Mouse (Mus musculus) stomach, embryonic 16.5 days (tissue): ENCODE measurements at regions not wholly inside any gene's neighbourhood (a gene's known extent, or its start where the extent isn't known, plus 50 kb on each side); places are given as distances from the start of the nearest gene placed in this dataset.

Source experiments
- ATAC-seq: fragments of 200-750 bp; cut with Nextera tagmentation; 2 replicates; pipeline ENCODE4 v1.8.0; 2017; ENCODE audit warnings: moderate number of reproducible peaks, moderate TSS enrichment; ENCODE audit not compliant: insufficient read depth, low FRiP score
- H3K27ac ChIP-seq: fragments of 300-500 bp; sonication (generic); 2 replicates; pipeline ENCODE4 v1.5.1; 2014; ENCODE audit warnings: low read length
- H3K27me3 ChIP-seq: fragments of 300-500 bp; sonication (generic); 2 replicates; pipeline ENCODE4 v1.6.1; 2014; ENCODE audit warnings: low read length, control low read depth, mixed read lengths; ENCODE audit not compliant: control insufficient read depth, insufficient read depth
- H3K36me3 ChIP-seq: fragments of 300-500 bp; sonication (generic); 2 replicates; pipeline ENCODE4 v1.6.1; 2014; ENCODE audit warnings: low read length; ENCODE audit not compliant: control insufficient read depth, insufficient read depth
- H3K4me1 ChIP-seq: fragments of 300-500 bp; sonication (generic); 2 replicates; pipeline ENCODE4 v1.6.1; 2014; ENCODE audit warnings: low read length, control low read depth, mixed read lengths; ENCODE audit not compliant: control insufficient read depth, insufficient read depth
- H3K4me2 ChIP-seq: fragments of 300-500 bp; sonication (generic); 2 replicates; pipeline ENCODE4 v1.6.1; 2014; ENCODE audit warnings: low read depth, low read length, mixed read lengths
- H3K4me3 ChIP-seq: fragments of 300-500 bp; sonication (generic); replicated peaks from 2 replicates; pipeline ENCODE4 v1.5.1; 2014; ENCODE audit warnings: mild to moderate bottlenecking, low read length
- H3K9ac ChIP-seq: fragments of 300-500 bp; sonication (generic); 2 replicates; pipeline ENCODE4 v1.6.1; 2014; ENCODE audit warnings: low read length
- H3K9me3 ChIP-seq: fragments of 300-500 bp; sonication (generic); replicated peaks from 2 replicates; pipeline ENCODE4 v1.6.1; 2016; ENCODE audit warnings: low read length, control low read depth; ENCODE audit not compliant: control insufficient read depth
- whole genome bisulfite sequencing: fragments of 180-500 bp; shearing (Covaris S2); extraction: QIAGEN DNeasy Blood & Tissue Kit; methylation state at CpG from one replicate; pipeline ENCODE4 v1.1.7; 2014; 5-methylcytosine and 5-hydroxymethylcytosine counted together

- no peak overlapping the region for H3K4me3 ChIP-seq
- WGBS: 35% methylated on average over 6 of the region's 6 CpGs
- H3K9ac ChIP-seq: no peak overlapping the region
- no peak overlapping the region for H3K4me2 ChIP-seq
- no peaks in the 10 kb centered on the region for H3K9me3 ChIP-seq
- peak; percentile 88 for ATAC-seq
- H3K27ac ChIP-seq: peak overlapping the region; percentile 58
- H3K4me1 ChIP-seq: peaks cover 11% of the 10 kb centered on the region; the same call in 1 of the 2 replicates
- no peaks in the 10 kb centered on the region for H3K36me3 ChIP-seq
- H3K27me3 ChIP-seq: no peaks in the 10 kb centered on the region
Measured at GRCm38 (mm10) chr16:26184647-26185262, 79.2 kb upstream of the P3h2 start.

GRCm38 (mm10) chr16:26183530-26183929, 77.9 kb upstream of the P3h2 start:
- Histone ChIP-seq H3K36me3 (no peaks in the 10 kb centered on the region), H3K9ac (no peak overlapping the region), H3K27ac (no peak overlapping the region), H3K4me1 (peaks cover 11% of the 10 kb centered on the region; the same call in 1 of the 2 replicates), H3K27me3 (no peaks in the 10 kb centered on the region), H3K4me2 (no peak overlapping the region), H3K9me3 (no peaks in the 10 kb centered on the region), H3K4me3 (no peak overlapping the region)
- no peak for ATAC-seq

- H3K9me3 ChIP-seq: no peaks in the 10 kb centered on the region
- WGBS: 82% methylated on average over 3 of the region's 3 CpGs
- ATAC-seq: no peak
Measured at GRCm38 (mm10) chr16:26181716-26182115, 76.1 kb upstream of the P3h2 start.

GRCm38 (mm10) chr16:26171441-26171840, 65.9 kb upstream of the P3h2 start:
- no peak for ATAC-seq

More at GRCm38 (mm10) chr16:26181716-26182115, 76.1 kb upstream of the P3h2 start:
- no peaks in the 10 kb centered on the region for H3K36me3 ChIP-seq
- H3K4me1 ChIP-seq: peaks cover 11% of the 10 kb centered on the region; the same call in 1 of the 2 replicates
- no peaks in the 10 kb centered on the region for H3K27me3 ChIP-seq
- no peak overlapping the region for H3K9ac ChIP-seq
- no peak overlapping the region for H3K4me2 ChIP-seq
- H3K27ac ChIP-seq: no peak overlapping the region
- H3K4me3 ChIP-seq: no peak overlapping the region

GRCm38 (mm10) chr16:26169382-26169781, 63.8 kb upstream of the P3h2 start:
- ATAC-seq: no peak

More at GRCm38 (mm10) chr16:26171441-26171840, 65.9 kb upstream of the P3h2 start:
- Histone ChIP-seq H3K4me3 (no peak overlapping the region), H3K9me3 (no peaks in the 10 kb centered on the region), H3K36me3 (no peaks in the 10 kb centered on the region), H3K4me1 (no peaks in the 10 kb centered on the region), H3K4me2 (no peak overlapping the region), H3K9ac (no peak overlapping the region), H3K27me3 (no peaks in the 10 kb centered on the region), H3K27ac (no peak overlapping the region)
- WGBS: 69% methylated on average over 3 of the region's 3 CpGs

GRCm38 (mm10) chr16:26168216-26168615, 62.6 kb upstream of the P3h2 start:
- Histone ChIP-seq H3K36me3 (no peaks in the 10 kb centered on the region), H3K27me3 (no peaks in the 10 kb centered on the region), H3K9me3 (no peaks in the 10 kb centered on the region), H3K4me3 (no peak overlapping the region), H3K9ac (no peak overlapping the region), H3K4me1 (no peaks in the 10 kb centered on the region; the same call in 1 of the 2 replicates), H3K4me2 (no peak overlapping the region), H3K27ac (no peak overlapping the region)
- 83% methylated on average over 2 of the region's 2 CpGs for WGBS
- ATAC-seq: no peak

More at GRCm38 (mm10) chr16:26169382-26169781, 63.8 kb upstream of the P3h2 start:
- Histone ChIP-seq H3K4me1 (no peaks in the 10 kb centered on the region), H3K4me3 (no peak overlapping the region), H3K27me3 (no peaks in the 10 kb centered on the region), H3K27ac (no peak overlapping the region), H3K9me3 (no peaks in the 10 kb centered on the region), H3K36me3 (no peaks in the 10 kb centered on the region), H3K9ac (no peak overlapping the region), H3K4me2 (no peak overlapping the region)
- 90% methylated on average over 1 of the region's 1 CpGs for WGBS

GRCm38 (mm10) chr16:26164066-26164465, 58.5 kb upstream of the P3h2 start:
- no peak for ATAC-seq
- WGBS: 42% methylated on average over 4 of the region's 4 CpGs

GRCm38 (mm10) chr16:26163401-26163800, 57.8 kb upstream of the P3h2 start:
- 22% methylated on average over 2 of the region's 2 CpGs for WGBS
- H3K4me1 ChIP-seq: no peaks in the 10 kb centered on the region; the same call in 1 of the 2 replicates
- no peaks in the 10 kb centered on the region for H3K9me3 ChIP-seq
- ATAC-seq: no peak
- no peak overlapping the region for H3K4me2 ChIP-seq
- H3K4me3 ChIP-seq: no peak overlapping the region
- H3K36me3 ChIP-seq: no peaks in the 10 kb centered on the region
- no peaks in the 10 kb centered on the region for H3K27me3 ChIP-seq
- H3K27ac ChIP-seq: no peak overlapping the region
- H3K9ac ChIP-seq: no peak overlapping the region

More at GRCm38 (mm10) chr16:26164066-26164465, 58.5 kb upstream of the P3h2 start:
- Histone ChIP-seq H3K4me2 (no peak overlapping the region), H3K36me3 (no peaks in the 10 kb centered on the region), H3K4me1 (no peaks in the 10 kb centered on the region; the same call in 1 of the 2 replicates), H3K9ac (no peak overlapping the region), H3K27me3 (no peaks in the 10 kb centered on the region), H3K4me3 (no peak overlapping the region), H3K9me3 (no peaks in the 10 kb centered on the region), H3K27ac (no peak overlapping the region)

GRCm38 (mm10) chr16:26157606-26158005, 52.0 kb upstream of the P3h2 start:
- Histone ChIP-seq H3K36me3 (no peaks in the 10 kb centered on the region), H3K9me3 (no peaks in the 10 kb centered on the region), H3K27ac (no peak overlapping the region), H3K4me3 (no peak overlapping the region), H3K4me2 (no peak overlapping the region), H3K4me1 (no peaks in the 10 kb centered on the region), H3K27me3 (no peaks in the 10 kb centered on the region), H3K9ac (no peak overlapping the region)
- no peak for ATAC-seq
- WGBS: 77% methylated on average over 5 of the region's 5 CpGs
